Mouse (Mus musculus) MEL (cell line): ENCODE measurements around the gene Tbc1d5. TPM values are rescaled to one million over a fixed set of nuclear protein-coding genes. Genes with fewer than 3 reads are reported as not detected.

Experiments
- DNase-seq: peaks from one replicate; pipeline ENCODE4 v3.0.0; 2011; ENCODE audit warnings: low read depth, low spot score
- H3K27ac ChIP-seq: 2 replicates; pipeline ENCODE4 v1.5.1; 2012; ENCODE audit warnings: low read depth, mild to moderate bottlenecking, control low read depth, low read length, moderate library complexity; ENCODE audit not compliant: control insufficient read depth
- H3K27me3 ChIP-seq, 2 experiments: fragments of 150-350 bp in 1 of 2; sonication (generic) in 1 of 2; 2 replicates each; pipeline ENCODE4 v1.6.1; 2012; ENCODE audit warnings: low read length in 2 of 2, mild to moderate bottlenecking in 2 of 2, improper control_type of control experiment in 1 of 2, moderate library complexity in 1 of 2; ENCODE audit not compliant: insufficient read depth in 2 of 2, control insufficient read depth in 1 of 2
- H3K36me3 ChIP-seq, 2 experiments: 2 replicates each; pipeline ENCODE4 v1.6.1; 2012 to 2014; ENCODE audit warnings: low read length in 2 of 2, improper control_type of control experiment in 1 of 2, inconsistent platforms in 1 of 2, mild to moderate bottlenecking in 1 of 2; ENCODE audit not compliant: insufficient read depth in 2 of 2, control insufficient read depth in 1 of 2
- H3K4me1 ChIP-seq, 2 experiments: fragments of 150-350 bp in 1 of 2; sonication (generic) in 1 of 2; 2 replicates each; pipeline ENCODE4 v1.6.1; 2012; ENCODE audit warnings: low read length in 2 of 2, improper control_type of control experiment in 1 of 2, mild to moderate bottlenecking in 1 of 2; ENCODE audit not compliant: insufficient read depth in 2 of 2, control insufficient read depth in 1 of 2
- H3K4me3 ChIP-seq, 2 experiments: fragments of 150-350 bp in 1 of 2; sonication (generic) in 1 of 2; 2 replicates each; pipeline ENCODE4 v1.5.1; 2012; ENCODE audit warnings: low read depth in 2 of 2, low read length in 2 of 2, mild to moderate bottlenecking in 2 of 2, moderate library complexity in 2 of 2, control low read depth in 1 of 2, improper control_type of control experiment in 1 of 2; ENCODE audit not compliant: control insufficient read depth in 1 of 2, insufficient read depth in 1 of 2
- H3K79me2 ChIP-seq: 2 replicates; pipeline ENCODE4 v1.6.1; 2012; ENCODE audit warnings: mild to moderate bottlenecking, low read length, moderate library complexity; ENCODE audit not compliant: control insufficient read depth, poor library complexity, insufficient read depth
- H3K9ac ChIP-seq: 2 replicates; pipeline ENCODE4 v1.6.1; 2012; ENCODE audit warnings: low read depth, mild to moderate bottlenecking, control low read depth, low read length, moderate library complexity; ENCODE audit not compliant: control insufficient read depth, poor library complexity, severe bottlenecking
- H3K9me3 ChIP-seq: fragments of 150-350 bp; sonication (generic); replicated peaks from 2 replicates; pipeline ENCODE4 v1.6.1; 2012; ENCODE audit warnings: mild to moderate bottlenecking, low read length, improper control_type of control experiment, moderate library complexity; ENCODE audit not compliant: insufficient read depth
- BHLHE40 ChIP-seq: IDR thresholded peaks from 2 replicates; pipeline ENCODE4 v1.6.1; 2012; ENCODE audit warnings: low read depth, mild to moderate bottlenecking, inconsistent platforms, low read length, improper control_type of control experiment, borderline replicate concordance
- CHD1 ChIP-seq: IDR thresholded peaks from 2 replicates; pipeline ENCODE4 v1.6.1; 2012; ENCODE audit warnings: low read depth, mild to moderate bottlenecking, inconsistent platforms, low read length, improper control_type of control experiment
- CTCF ChIP-seq, 3 experiments: IDR thresholded peaks in 2 of 3; conservative IDR thresholded peaks in 1 of 3; 2 replicates each; pipeline ENCODE4 v1.5.1; 2011 to 2012; ENCODE audit warnings: low read length in 3 of 3, low read depth in 2 of 3, mild to moderate bottlenecking in 2 of 3, improper control_type of control experiment in 1 of 3, inconsistent platforms in 1 of 3, mixed read lengths in 1 of 3, moderate library complexity in 1 of 3; ENCODE audit not compliant: control insufficient read depth in 1 of 3, insufficient read depth in 1 of 3, poor library complexity in 1 of 3, severe bottlenecking in 1 of 3
- E2F4 ChIP-seq: IDR thresholded peaks from 2 replicates; pipeline ENCODE4 v1.6.1; 2011; ENCODE audit warnings: low read depth, low read length, improper control_type of control experiment, borderline replicate concordance
- ELF1 ChIP-seq: IDR thresholded peaks from 2 replicates; pipeline ENCODE4 v1.6.1; 2014; ENCODE audit warnings: low read depth, mild to moderate bottlenecking, inconsistent platforms, low read length, improper control_type of control experiment, moderate library complexity
- EP300 ChIP-seq, 2 experiments: IDR thresholded peaks; 2 replicates each; pipeline ENCODE4 v1.6.1; 2011; ENCODE audit warnings: improper control_type of control experiment in 2 of 2, low read length in 2 of 2, low read depth in 1 of 2, mild to moderate bottlenecking in 1 of 2
- ETS1 ChIP-seq: IDR thresholded peaks from 2 replicates; pipeline ENCODE4 v1.6.1; 2012; ENCODE audit warnings: low read depth, mild to moderate bottlenecking, inconsistent platforms, low read length, improper control_type of control experiment, moderate library complexity
- GATA1 ChIP-seq: IDR thresholded peaks from 2 replicates; pipeline ENCODE4 v1.6.1; 2011; ENCODE audit warnings: low read depth, low read length, improper control_type of control experiment
- MAFK ChIP-seq: IDR thresholded peaks from 2 replicates; pipeline ENCODE4 v1.6.1; 2011; ENCODE audit warnings: low read depth, mild to moderate bottlenecking, low read length, improper control_type of control experiment, borderline replicate concordance
- MAX ChIP-seq: IDR thresholded peaks from 2 replicates; pipeline ENCODE4 v1.6.1; 2011; ENCODE audit warnings: low read length, improper control_type of control experiment
- MXI1 ChIP-seq: IDR thresholded peaks from 2 replicates; pipeline ENCODE4 v1.6.1; 2011; ENCODE audit warnings: mild to moderate bottlenecking, low read depth, low read length, improper control_type of control experiment
- MYC ChIP-seq: IDR thresholded peaks from 2 replicates; pipeline ENCODE4 v1.6.1; 2011; ENCODE audit warnings: low read depth, mild to moderate bottlenecking, low read length, improper control_type of control experiment, moderate library complexity
- NELFE ChIP-seq: IDR thresholded peaks from 2 replicates; pipeline ENCODE4 v1.6.1; 2011; ENCODE audit warnings: low read depth, low read length, improper control_type of control experiment
- POLR2AphosphoS2 ChIP-seq: IDR thresholded peaks from 2 replicates; pipeline ENCODE4 v1.6.1; 2011; ENCODE audit warnings: low read length, improper control_type of control experiment
- RAD21 ChIP-seq: IDR thresholded peaks from 2 replicates; pipeline ENCODE4 v1.6.1; 2011; ENCODE audit warnings: mild to moderate bottlenecking, low read depth, low read length, improper control_type of control experiment
- RCOR1 ChIP-seq: IDR thresholded peaks from 2 replicates; pipeline ENCODE4 v1.6.1; 2012; ENCODE audit warnings: low read depth, mild to moderate bottlenecking, inconsistent platforms, low read length, improper control_type of control experiment
- TAL1 ChIP-seq: IDR thresholded peaks from 2 replicates; pipeline ENCODE4 v1.6.1; 2012; ENCODE audit warnings: mild to moderate bottlenecking, inconsistent platforms, low read length, moderate library complexity, mixed read lengths
- UBTF ChIP-seq: IDR thresholded peaks from 2 replicates; pipeline ENCODE4 v1.6.1; 2012; ENCODE audit warnings: low read depth, mild to moderate bottlenecking, inconsistent platforms, low read length, improper control_type of control experiment, moderate library complexity, borderline replicate concordance; ENCODE audit not compliant: insufficient read depth
- USF1 ChIP-seq: IDR thresholded peaks from 2 replicates; pipeline ENCODE4 v1.6.1; 2014; ENCODE audit warnings: low read depth, mild to moderate bottlenecking, inconsistent platforms, low read length, improper control_type of control experiment, moderate library complexity
- USF2 ChIP-seq, 2 experiments: IDR thresholded peaks; 2 replicates each; pipeline ENCODE4 v1.6.1; 2011 to 2012; ENCODE audit warnings: improper control_type of control experiment in 2 of 2, low read length in 2 of 2, borderline replicate concordance in 1 of 2, inconsistent platforms in 1 of 2, low read depth in 1 of 2, mild to moderate bottlenecking in 1 of 2; ENCODE audit not compliant: insufficient read depth in 1 of 2
- ZKSCAN1 ChIP-seq: IDR thresholded peaks from 2 replicates; pipeline ENCODE4 v1.6.1; 2012; ENCODE audit warnings: low read depth, mild to moderate bottlenecking, inconsistent platforms, low read length, improper control_type of control experiment, moderate library complexity
- polyA plus RNA-seq, 2 experiments: library from polyadenylated mRNA; stranded (reverse) in 1 of 2; unstranded in 1 of 2; fragments of >175 nt in 1 of 2; fragments of >200 nt in 1 of 2; gene quantifications; 2 replicates each; pipeline versions ENCODE4 v1.2.1 to v1.2.4; 2012; ENCODE audit warnings: low replicate concordance in 2 of 2, low read depth in 1 of 2; ENCODE audit not compliant: insufficient read length in 2 of 2, insufficient read depth in 1 of 2, missing spikeins in 1 of 2
- total RNA-seq: library from RNA; depleted of rRNA; stranded (reverse); fragments of 300-350 nt; gene quantifications from 2 replicates; pipeline ENCODE4 v1.2.3, GENCODE M21; 2012

Tbc1d5 gene
- total and polyA plus RNA-seq, 3 experiments, result 5.4 to 116 (median 8.2) TPM

GRCm38 (mm10) chr17:50872600-50872999 is 306.6 kb downstream of the Tbc1d5 start:
- TF ChIP-seq E2F4 (no peak), RAD21 (no peak), NELFE (no peak), TAL1 (no peak), USF2 (IDR thresholded peaks at IDR 0.05; ENCODE audit: borderline replicate concordance in 1 of 2, insufficient read depth in 1 of 2, low read depth in 1 of 2, low read length in 2 of 2) (no peak), USF1 (no peak), POLR2AphosphoS2 (no peak), MYC (no peak)
- Histone ChIP-seq H3K27me3 (no peaks in the 10 kb centered on the region), H3K9me3 (no peaks in the 10 kb centered on the region), H3K36me3 (no peaks in the 10 kb centered on the region), H3K9ac (no peak overlapping the region), H3K79me2 (no peaks in the 10 kb centered on the region), H3K4me3 (no peak overlapping the region), H3K4me1 (no peaks in the 10 kb centered on the region), H3K27ac (no peak overlapping the region)
- DNase-seq, result no peak

GRCm38 (mm10) chr17:50867297-50867696 is 311.9 kb downstream of the Tbc1d5 start:
- Histone ChIP-seq H3K4me3 (no peak overlapping the region), H3K27ac (no peak overlapping the region), H3K79me2 (no peaks in the 10 kb centered on the region), H3K36me3 (peaks cover 0 to 9% of the 10 kb centered on the region in 2 experiments; a peak in 2 of 4 replicates), H3K9ac (no peak overlapping the region), H3K9me3 (no peaks in the 10 kb centered on the region), H3K4me1 (peaks cover 4 to 5% of the 10 kb centered on the region in 2 experiments; a peak in 2 of 4 replicates)
- DNase-seq, result no peak
- TF ChIP-seq UBTF, result no peak
- no peak for TF ChIP-seq ZKSCAN1
- TF ChIP-seq RCOR1, result no peak
- TF ChIP-seq RAD21, result no peak
- no peak for TF ChIP-seq MXI1
- TF ChIP-seq CTCF (IDR thresholded peaks at IDR 0.05 in 2 of 3, conservative IDR thresholded peaks at IDR 0.05 in 1 of 3; ENCODE audit: control insufficient read depth in 1 of 3, insufficient read depth in 1 of 3, low read depth in 2 of 3, low read length in 3 of 3, poor library complexity in 1 of 3, severe bottlenecking in 1 of 3), result no peak
- no peak for TF ChIP-seq CHD1
- no peak for TF ChIP-seq NELFE
- TF ChIP-seq MAFK, result no peak
- TF ChIP-seq, all 39 proteins: peak for 0
- no peaks in the 10 kb centered on the region for H3K27me3 ChIP-seq

- H3K79me2 ChIP-seq, result no peaks in the 10 kb centered on the region
- peak overlapping the region; percentile 21; the same call in 1 of the 2 replicates for H3K27ac ChIP-seq
- no peak overlapping the region for H3K9ac ChIP-seq
- H3K36me3 ChIP-seq, result peaks cover 0 to 9% of the 10 kb centered on the region in 2 experiments; a peak in 2 of 4 replicates
- peaks cover 4 to 5% of the 10 kb centered on the region in 2 experiments; a peak in 2 of 4 replicates for H3K4me1 ChIP-seq
- no peak overlapping the region for H3K4me3 ChIP-seq
- TF ChIP-seq BHLHE40 (peak; percentile 93), CTCF (IDR thresholded peaks at IDR 0.05 in 2 of 3, conservative IDR thresholded peaks at IDR 0.05 in 1 of 3; ENCODE audit: control insufficient read depth in 1 of 3, insufficient read depth in 1 of 3, low read depth in 2 of 3, low read length in 3 of 3, poor library complexity in 1 of 3, severe bottlenecking in 1 of 3) (no peak), RAD21 (no peak), ELF1 (peak; percentile 51; the same call in 1 of the 2 replicates), GATA1 (0 out of 2 replicates have a peak, but pooled peaks have one; percentile 40), USF1 (peak; percentile 84), EP300 (IDR thresholded peaks at IDR 0.05; ENCODE audit: low read depth in 1 of 2, low read length in 2 of 2) (peak; percentile 36 to 51; a peak in 2 of 4 replicates), ETS1 (0 out of 2 replicates have a peak, but pooled peaks have one; percentile 19), MYC (peak; percentile 57; the same call in 1 of the 2 replicates), USF2 (IDR thresholded peaks at IDR 0.05; ENCODE audit: borderline replicate concordance in 1 of 2, insufficient read depth in 1 of 2, low read depth in 1 of 2, low read length in 2 of 2) (0 out of 4 replicates have a peak, but pooled peaks of 1 of the 2 experiments have one; percentile 37), MAX (peak; percentile 43; the same call in 1 of the 2 replicates)
- H3K27me3 ChIP-seq, result no peaks in the 10 kb centered on the region
- peak; percentile 74 for DNase-seq
- no peaks in the 10 kb centered on the region for H3K9me3 ChIP-seq
These were observed 314.4 kb downstream of the Tbc1d5 start for GRCm38 (mm10) chr17:50864781-50865180.
